Mouse (Mus musculus) hindbrain, embryonic 16.5 days (tissue): ENCODE measurements around the gene Fbxl17. TPM values are rescaled to one million over a fixed set of nuclear protein-coding genes. Genes with fewer than 3 reads are reported as not detected.

ENCODE experiments used
- ATAC-seq: fragments of 200-750 bp; cut with Nextera tagmentation; 2 replicates; pipeline ENCODE4 v1.8.0; 2017; ENCODE audit warnings: moderate TSS enrichment, moderate library complexity
- H3K27ac ChIP-seq: fragments of 300-500 bp; sonication (generic); 2 replicates; pipeline ENCODE4 v1.5.1; 2014; ENCODE audit warnings: low read depth, mild to moderate bottlenecking, control low read depth, low read length, moderate library complexity
- H3K27me3 ChIP-seq: fragments of 300-500 bp; sonication (generic); replicated peaks from 2 replicates; pipeline ENCODE4 v1.6.1; 2014; ENCODE audit warnings: low read length; ENCODE audit not compliant: control insufficient read depth, insufficient read depth
- H3K36me3 ChIP-seq: fragments of 300-500 bp; sonication (generic); 2 replicates; pipeline ENCODE4 v1.6.1; 2014; ENCODE audit warnings: mild to moderate bottlenecking, low read length, moderate library complexity, mixed read lengths; ENCODE audit not compliant: control insufficient read depth, insufficient read depth
- H3K4me1 ChIP-seq: fragments of 300-500 bp; sonication (generic); 2 replicates; pipeline ENCODE4 v1.6.1; 2014; ENCODE audit warnings: low read depth, low read length; ENCODE audit not compliant: control insufficient read depth, insufficient read depth
- H3K4me2 ChIP-seq: fragments of 300-500 bp; sonication (generic); 2 replicates; pipeline ENCODE4 v1.6.1; 2014; ENCODE audit warnings: mild to moderate bottlenecking, low read length, control low read depth, moderate library complexity
- H3K4me3 ChIP-seq: fragments of 300-500 bp; sonication (generic); 2 replicates; pipeline ENCODE4 v1.5.1; 2014; ENCODE audit warnings: mild to moderate bottlenecking, low read length, control low read depth, moderate library complexity
- H3K9ac ChIP-seq: fragments of 300-500 bp; sonication (generic); 2 replicates; pipeline ENCODE4 v1.6.1; 2014; ENCODE audit warnings: low read depth, mild to moderate bottlenecking, control low read depth, low read length, moderate library complexity
- H3K9me3 ChIP-seq: fragments of 300-500 bp; sonication (generic); 2 replicates; pipeline ENCODE4 v1.6.1; 2014; ENCODE audit warnings: mild to moderate bottlenecking, low read length, moderate library complexity; ENCODE audit not compliant: control insufficient read depth
- WGBS: fragments of 180-500 bp; shearing (Covaris S2); extraction: QIAGEN DNeasy Blood & Tissue Kit; methylation state at CpG from one replicate; pipeline ENCODE4 v1.1.7; 2014; 5-methylcytosine and 5-hydroxymethylcytosine counted together
- polyA plus RNA-seq: library from polyadenylated mRNA; unstranded; fragments of >200 nt; fragmentation: Nextera tagmentation; extraction: Ambion mirVana; gene quantifications from 2 replicates; pipeline ENCODE4 v1.2.1, GENCODE M21; 2015

The Fbxl17 gene
- polyA plus RNA-seq, 1 experiment from 2014 or later = 9.5 TPM

DNA sequence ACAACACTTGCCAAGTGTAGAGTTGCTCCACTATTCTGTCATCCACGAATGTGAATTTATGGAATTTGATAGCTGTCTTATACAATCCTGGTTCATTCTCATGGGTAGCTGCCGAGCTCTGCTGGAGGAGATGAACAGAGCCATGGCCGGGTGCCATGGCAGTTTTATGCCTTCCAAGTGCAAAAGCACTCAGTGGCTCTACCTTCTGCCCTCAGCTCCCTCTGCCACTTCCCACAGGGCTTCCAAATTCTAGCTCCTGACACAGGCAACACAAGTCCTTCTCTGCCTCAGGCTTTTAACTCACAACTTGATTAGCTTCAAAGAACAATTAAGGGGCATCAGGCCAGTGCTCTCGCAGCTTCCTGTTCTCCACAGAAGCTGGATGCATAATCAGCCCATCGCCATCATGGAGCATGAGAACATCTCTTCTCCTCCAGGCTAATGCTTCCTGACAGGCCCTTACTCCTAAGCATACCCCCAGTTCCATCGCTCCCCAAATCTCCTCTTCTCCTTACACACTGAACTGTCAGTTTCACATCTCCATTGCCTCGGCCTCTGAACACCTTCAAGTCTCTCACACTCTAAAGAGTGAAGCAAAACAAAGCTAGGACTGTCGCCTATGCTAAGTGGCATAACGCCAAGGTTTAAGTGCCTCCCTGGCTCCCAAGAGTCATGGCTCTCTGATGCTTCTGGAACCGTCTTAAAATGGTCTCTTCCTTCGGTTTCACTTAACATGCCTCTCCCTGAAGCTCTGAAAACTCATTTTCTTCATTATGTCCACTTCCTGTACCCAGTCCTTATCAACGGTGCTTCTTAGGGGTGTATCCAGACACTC is 184.0 kb downstream of the Fbxl17 start:
- 77% methylated on average over 12 of the region's 12 CpGs for WGBS
- H3K27me3 ChIP-seq = no peaks in the 10 kb centered on the region
- H3K4me1 ChIP-seq = no peaks in the 10 kb centered on the region
- no peak overlapping the region for H3K4me2 ChIP-seq
- H3K4me3 ChIP-seq = no peak overlapping the region
- no peaks in the 10 kb centered on the region for H3K36me3 ChIP-seq
- no peak overlapping the region for H3K27ac ChIP-seq
- peak; percentile 51; the same call in 1 of the 2 replicates for ATAC-seq
- H3K9me3 ChIP-seq = no peaks in the 10 kb centered on the region
- H3K9ac ChIP-seq = no peak overlapping the region

GRCm38 (mm10) chr17:63312804-63313203 is 187.0 kb downstream of the Fbxl17 start:
- 93% methylated on average over 3 of the region's 3 CpGs for WGBS
- no peak overlapping the region for H3K9ac ChIP-seq
- H3K4me2 ChIP-seq = no peak overlapping the region
- H3K9me3 ChIP-seq = no peaks in the 10 kb centered on the region
- no peak overlapping the region for H3K27ac ChIP-seq
- H3K4me1 ChIP-seq = no peaks in the 10 kb centered on the region
- ATAC-seq = no peak
- no peaks in the 10 kb centered on the region for H3K27me3 ChIP-seq
- H3K36me3 ChIP-seq = no peaks in the 10 kb centered on the region
- no peak overlapping the region for H3K4me3 ChIP-seq

DNA sequence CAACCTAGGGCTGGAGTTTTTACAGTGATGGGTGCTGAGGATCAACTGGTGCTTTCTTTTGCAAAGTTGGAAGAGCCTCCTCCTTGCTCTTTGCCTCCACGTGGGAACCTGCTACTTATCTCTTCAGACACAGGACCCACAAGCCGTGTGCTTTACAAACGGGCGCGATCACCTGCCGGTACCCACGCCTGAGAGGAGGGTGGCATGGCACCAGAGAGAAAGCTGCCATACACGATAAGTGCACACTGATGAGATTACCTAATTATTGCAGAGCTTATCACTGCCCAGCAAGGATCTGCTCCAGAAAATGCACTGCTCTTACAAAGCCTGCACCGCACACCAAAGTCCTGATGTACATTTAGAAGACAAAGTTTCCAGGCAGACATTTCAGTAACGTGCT is 187.5 kb downstream of the Fbxl17 start:
- Histone ChIP-seq H3K4me2 (no peak overlapping the region), H3K27ac (no peak overlapping the region), H3K4me1 (no peaks in the 10 kb centered on the region), H3K36me3 (no peaks in the 10 kb centered on the region), H3K4me3 (no peak overlapping the region), H3K9me3 (no peaks in the 10 kb centered on the region), H3K27me3 (no peaks in the 10 kb centered on the region), H3K9ac (no peak overlapping the region)
- no peak for ATAC-seq
- 89% methylated on average over 10 of the region's 10 CpGs for WGBS

- H3K27me3 ChIP-seq = no peaks in the 10 kb centered on the region
- H3K4me1 ChIP-seq = no peaks in the 10 kb centered on the region
- H3K27ac ChIP-seq = no peak overlapping the region
- 96% methylated on average over 3 of the region's 3 CpGs for WGBS
- no peak overlapping the region for H3K4me3 ChIP-seq
- H3K9ac ChIP-seq = no peak overlapping the region
- H3K9me3 ChIP-seq = no peaks in the 10 kb centered on the region
- ATAC-seq = no peak
- no peaks in the 10 kb centered on the region for H3K36me3 ChIP-seq
- H3K4me2 ChIP-seq = no peak overlapping the region
These were observed 188.2 kb downstream of the Fbxl17 start for GRCm38 (mm10) chr17:63311613-63312012.

GRCm38 (mm10) chr17:63310021-63310420 is 189.8 kb downstream of the Fbxl17 start:
- H3K27me3 ChIP-seq = no peaks in the 10 kb centered on the region
- H3K4me3 ChIP-seq = no peak overlapping the region
- no peak for ATAC-seq
- 62% methylated on average over 3 of the region's 3 CpGs for WGBS
- H3K27ac ChIP-seq = no peak overlapping the region
- H3K36me3 ChIP-seq = no peaks in the 10 kb centered on the region
- no peaks in the 10 kb centered on the region for H3K9me3 ChIP-seq
- H3K9ac ChIP-seq = no peak overlapping the region
- no peaks in the 10 kb centered on the region; the same call in 1 of the 2 replicates for H3K4me1 ChIP-seq
- H3K4me2 ChIP-seq = no peak overlapping the region

DNA sequence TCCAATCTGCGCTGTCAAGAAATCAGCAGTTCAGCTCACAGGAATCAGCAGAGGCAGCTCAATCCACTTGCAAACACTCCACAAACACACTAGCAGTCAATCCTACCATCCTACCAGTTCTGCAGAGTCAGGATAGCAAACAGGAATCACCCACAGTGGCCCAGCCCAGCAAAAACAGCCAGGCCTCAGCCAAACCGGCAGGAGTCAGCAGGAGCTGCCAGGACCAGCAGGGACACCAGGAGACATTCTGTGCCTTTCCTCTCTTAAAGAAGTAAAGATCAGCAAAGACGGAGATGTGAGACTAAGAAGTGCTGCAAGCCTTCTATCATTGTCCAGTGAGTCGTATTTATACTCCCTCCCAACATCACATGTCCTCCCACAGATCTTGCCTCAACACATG is 196.0 kb downstream of the Fbxl17 start:
- no peaks in the 10 kb centered on the region for H3K36me3 ChIP-seq
- H3K4me2 ChIP-seq = no peak overlapping the region
- WGBS = 28% methylated on average over 4 of the region's 4 CpGs
- H3K4me3 ChIP-seq = no peak overlapping the region
- no peak overlapping the region for H3K9ac ChIP-seq
- no peaks in the 10 kb centered on the region for H3K27me3 ChIP-seq
- no peak; the same call in 1 of the 2 replicates for ATAC-seq
- H3K4me1 ChIP-seq = no peaks in the 10 kb centered on the region; the same call in none of the 2 replicates
- H3K9me3 ChIP-seq = no peaks in the 10 kb centered on the region
- no peak overlapping the region for H3K27ac ChIP-seq

GRCm38 (mm10) chr17:63301822-63302393 is 197.9 kb downstream of the Fbxl17 start:
- 38% methylated on average over 12 of the region's 12 CpGs for WGBS
- H3K4me2 ChIP-seq = no peak overlapping the region
- H3K4me3 ChIP-seq = no peak overlapping the region
- no peaks in the 10 kb centered on the region for H3K36me3 ChIP-seq
- no peaks in the 10 kb centered on the region for H3K9me3 ChIP-seq
- H3K27me3 ChIP-seq = no peaks in the 10 kb centered on the region
- no peak overlapping the region for H3K9ac ChIP-seq
- 0 out of 2 replicates have a peak, but pooled peaks have one; percentile 41 for ATAC-seq
- 0 out of 2 replicates have a peak overlapping the region, but pooled peaks have one; percentile 23 for H3K27ac ChIP-seq
- H3K4me1 ChIP-seq = no peaks in the 10 kb centered on the region; the same call in none of the 2 replicates

DNA sequence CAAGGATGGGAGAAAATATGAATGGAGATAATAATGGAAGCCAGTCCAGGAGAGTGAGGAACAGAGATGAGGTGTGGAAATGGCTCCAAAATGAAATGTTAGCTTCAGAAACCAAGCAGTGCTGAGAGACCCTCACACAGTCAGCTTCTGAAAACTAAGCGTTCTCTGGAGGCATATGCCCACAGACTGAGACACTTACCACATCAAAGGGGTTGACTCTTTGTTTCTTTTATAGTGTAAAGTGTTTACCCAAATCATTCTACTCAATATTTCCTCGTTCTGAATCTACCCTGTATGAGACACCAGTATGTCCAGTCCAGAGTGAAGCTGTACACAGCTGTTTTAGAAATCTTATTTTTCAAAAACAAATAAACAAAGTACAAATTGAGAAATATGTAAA is 204.3 kb downstream of the Fbxl17 start:
- Histone ChIP-seq H3K27ac (no peak overlapping the region), H3K36me3 (no peaks in the 10 kb centered on the region), H3K9ac (no peak overlapping the region), H3K27me3 (no peaks in the 10 kb centered on the region), H3K4me1 (no peaks in the 10 kb centered on the region), H3K4me2 (no peak overlapping the region), H3K9me3 (no peaks in the 10 kb centered on the region), H3K4me3 (no peak overlapping the region)
- ATAC-seq = no peak
- WGBS = 49% methylated on average over 2 of the region's 2 CpGs

DNA sequence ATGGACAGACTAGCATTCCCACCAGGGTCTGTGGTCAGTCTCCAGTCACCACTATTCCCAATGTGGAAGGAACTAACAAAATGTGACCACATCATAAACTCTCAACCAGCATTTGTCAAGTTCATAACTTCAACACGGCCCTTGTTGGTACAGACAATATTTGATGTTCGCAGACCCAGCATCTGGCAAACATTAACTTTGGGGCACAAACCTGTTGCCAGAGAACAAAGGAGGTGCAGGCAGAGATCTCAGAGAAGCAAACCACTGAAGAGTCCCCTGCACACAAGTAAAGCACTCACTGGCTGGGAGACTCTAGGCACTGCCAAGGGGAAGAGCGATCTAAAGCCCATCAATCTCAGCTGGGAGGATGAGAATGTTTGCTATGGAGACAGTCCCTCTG is 204.9 kb downstream of the Fbxl17 start:
- H3K9ac ChIP-seq = no peak overlapping the region
- H3K9me3 ChIP-seq = no peaks in the 10 kb centered on the region
- no peaks in the 10 kb centered on the region for H3K27me3 ChIP-seq
- no peak overlapping the region for H3K27ac ChIP-seq
- no peak overlapping the region for H3K4me3 ChIP-seq
- no peak overlapping the region for H3K4me2 ChIP-seq
- ATAC-seq = no peak
- WGBS = 59% methylated on average over 3 of the region's 3 CpGs
- no peaks in the 10 kb centered on the region for H3K36me3 ChIP-seq
- no peaks in the 10 kb centered on the region for H3K4me1 ChIP-seq
